16 mouse cellular contexts compared by ENCODE assay signal in genomic region chr1:165012376-165012775, GRCm38 (mm10).
DNase-seq lines count a peak whose midpoint lies in the region; ATAC-seq and TF ChIP-seq lines count a peak whose summit lies in the region.
"Had no signal": no experiment of that assay in that cellular context is flagged by ENCODE, and none has a peak within 500 bp of the region (broad histone marks: within the 10 kb centered on the region; RNA-seq: fewer than 3 reads in every experiment).

No protein-coding gene starts in this region.

- no peak overlapping the region for H3K9ac ChIP-seq in heart, postnatal 0 days (replicated peaks; ENCODE audit: low read depth, low read length)
- H3K9ac ChIP-seq in midbrain, postnatal 0 days (replicated peaks; ENCODE audit: low read length, poor library complexity, severe bottlenecking): no peak overlapping the region
- H3K9ac ChIP-seq in midbrain, embryonic 15.5 days: no peak overlapping the region
- H3K9ac ChIP-seq: liver, embryonic 15.5 days had no signal

- peak; percentile 49; the same call in 1 of the 2 replicates for ATAC-seq in heart, postnatal 0 days (ENCODE audit: insufficient read depth, low read depth)
- no peak for ATAC-seq in midbrain, postnatal 0 days (ENCODE audit: low FRiP score)
- ATAC-seq in midbrain, embryonic 15.5 days (replicated peaks): no peak

- no peak overlapping the region for H3K4me2 ChIP-seq in heart, postnatal 0 days (ENCODE audit: low read depth, low read length)
- H3K4me2 ChIP-seq in midbrain, postnatal 0 days (ENCODE audit: low read depth, low read length, poor library complexity, severe bottlenecking): no peak overlapping the region
- H3K4me2 ChIP-seq in midbrain, embryonic 15.5 days: no peak overlapping the region
- H3K4me2 ChIP-seq: liver, embryonic 15.5 days had no signal

- no peak overlapping the region for H3K27ac ChIP-seq in cerebellum, adult 2 months (ENCODE audit: insufficient read depth, low read length)
- H3K27ac ChIP-seq in heart, postnatal 0 days (ENCODE audit: low read depth): no peak overlapping the region
- no peak overlapping the region for H3K27ac ChIP-seq in heart, embryonic 10.5 days
- H3K27ac ChIP-seq in midbrain, postnatal 0 days (ENCODE audit: low read depth, low read length): no peak overlapping the region
- no peak overlapping the region for H3K27ac ChIP-seq in midbrain, embryonic 15.5 days
- H3K27ac ChIP-seq in forebrain, embryonic 10.5 days: no peak overlapping the region
- H3K27ac ChIP-seq: liver, embryonic 15.5 days had no signal

- 0 out of 2 replicates have a peak, but pooled peaks cover 3% of the 10 kb centered on the region for H3K4me1 ChIP-seq in cerebellum, adult 2 months (ENCODE audit: control insufficient read depth, insufficient read depth, low read length)
- 0 out of 2 replicates have a peak, but pooled peaks cover 5% of the 10 kb centered on the region for H3K4me1 ChIP-seq in heart, postnatal 0 days (ENCODE audit: control insufficient read depth, insufficient read depth)
- peaks cover 10% of the 10 kb centered on the region; the same call in 1 of the 2 replicates for H3K4me1 ChIP-seq in heart, embryonic 10.5 days
- no peaks in the 10 kb centered on the region for H3K4me1 ChIP-seq in midbrain, postnatal 0 days (ENCODE audit: insufficient read depth, low read length)
- no peaks in the 10 kb centered on the region for H3K4me1 ChIP-seq in midbrain, embryonic 15.5 days
- 0 out of 2 replicates have a peak, but pooled peaks cover under 1% of the 10 kb centered on the region for H3K4me1 ChIP-seq in forebrain, embryonic 10.5 days
- H3K4me1 ChIP-seq: liver, embryonic 15.5 days had no signal

- H3K9me3 ChIP-seq in heart, postnatal 0 days (replicated peaks; ENCODE audit: control insufficient read depth, low read length): no peaks in the 10 kb centered on the region
- no peaks in the 10 kb centered on the region for H3K9me3 ChIP-seq in heart, embryonic 10.5 days
- no peaks in the 10 kb centered on the region for H3K9me3 ChIP-seq in midbrain, postnatal 0 days (ENCODE audit: low read length)
- no peaks in the 10 kb centered on the region for H3K9me3 ChIP-seq in midbrain, embryonic 15.5 days
- H3K9me3 ChIP-seq in forebrain, embryonic 10.5 days: no peaks in the 10 kb centered on the region
- H3K9me3 ChIP-seq: liver, embryonic 15.5 days had no signal

- peak; percentile 30 to 47 for DNase-seq in cerebellum, adult 2 months
- no peak for DNase-seq in cerebellum, adult 11-12 months
- DNase-seq in heart, postnatal 0 days (ENCODE audit: low spot score): peak; percentile 37
- no peak for DNase-seq in heart, embryonic 10.5 days (ENCODE audit: low spot score)
- DNase-seq in midbrain, postnatal 0 days (ENCODE audit: low spot score): peak; percentile 42
- DNase-seq in spleen, postnatal 36 days (ENCODE audit: low spot score in 2 of 2): no peak
- no peak for DNase-seq in forebrain, embryonic 10.5 days (ENCODE audit: extremely low spot score, low spot score)
- DNase-seq: B cell, adult 2 months; embryo, embryonic 11 days; lung, postnatal 4 days; midbrain, embryonic 14.5 days; retina, postnatal 1 day; spleen, adult 18-20 months; thymus, adult 2 months had no signal

- 12% methylated on average over 3 of the region's 3 CpGs for WGBS in cerebellum, adult 2 months
- WGBS in heart, postnatal 0 days: 23% methylated on average over 3 of the region's 3 CpGs
- 28% methylated on average over 3 of the region's 3 CpGs for WGBS in heart, embryonic 10.5 days
- 71% methylated on average over 3 of the region's 3 CpGs for WGBS in midbrain, postnatal 0 days
- 81% methylated on average over 3 of the region's 3 CpGs for WGBS in midbrain, embryonic 15.5 days
- 87% methylated on average over 3 of the region's 3 CpGs for WGBS in forebrain, embryonic 10.5 days

- no peak for TF ChIP-seq POLR2A in cerebellum, adult 2 months (IDR thresholded peaks at IDR 0.05; ENCODE audit: borderline replicate concordance, insufficient read depth, low read length)

- TF ChIP-seq CTCF in cerebellum, adult 2 months (IDR thresholded peaks at IDR 0.05; ENCODE audit: borderline replicate concordance, insufficient read depth, low read depth, low read length): no peak
- TF ChIP-seq CTCF in heart, postnatal 0 days (IDR thresholded peaks at IDR 0.05; ENCODE audit: low read depth): no peak
- no peak for TF ChIP-seq CTCF in midbrain, postnatal 0 days (IDR thresholded peaks at IDR 0.05)

- H3K27me3 ChIP-seq in cerebellum, adult 2 months (ENCODE audit: control insufficient read depth, insufficient read depth, low read length): no peaks in the 10 kb centered on the region
- H3K27me3 ChIP-seq in heart, postnatal 0 days (ENCODE audit: control insufficient read depth, insufficient read depth, low read length): no peaks in the 10 kb centered on the region
- no peaks in the 10 kb centered on the region for H3K27me3 ChIP-seq in heart, embryonic 10.5 days (ENCODE audit: insufficient read depth, poor library complexity, severe bottlenecking)
- H3K27me3 ChIP-seq in midbrain, postnatal 0 days (ENCODE audit: insufficient read depth, low read length): no peaks in the 10 kb centered on the region
- no peaks in the 10 kb centered on the region for H3K27me3 ChIP-seq in midbrain, embryonic 15.5 days (replicated peaks)
- H3K27me3 ChIP-seq in forebrain, embryonic 10.5 days (ENCODE audit: poor library complexity, severe bottlenecking): no peaks in the 10 kb centered on the region
- H3K27me3 ChIP-seq: liver, embryonic 15.5 days had no signal

- no peaks in the 10 kb centered on the region for H3K36me3 ChIP-seq in heart, postnatal 0 days (replicated peaks; ENCODE audit: control insufficient read depth, insufficient read depth, low read length)
- H3K36me3 ChIP-seq in heart, embryonic 10.5 days: no peaks in the 10 kb centered on the region
- H3K36me3 ChIP-seq in midbrain, postnatal 0 days (ENCODE audit: insufficient read depth, low read length): no peaks in the 10 kb centered on the region
- H3K36me3 ChIP-seq in midbrain, embryonic 15.5 days (replicated peaks): no peaks in the 10 kb centered on the region
- H3K36me3 ChIP-seq in forebrain, embryonic 10.5 days (replicated peaks): no peaks in the 10 kb centered on the region
- H3K36me3 ChIP-seq: liver, embryonic 15.5 days had no signal

- TF ChIP-seq EP300 in heart, postnatal 0 days (IDR thresholded peaks at IDR 0.05; ENCODE audit: low read depth): no peak

- H3K4me3 ChIP-seq in cerebellum, adult 2 months (replicated peaks; ENCODE audit: insufficient read depth, low read depth, low read length): no peak overlapping the region
- no peak overlapping the region for H3K4me3 ChIP-seq in heart, postnatal 0 days (ENCODE audit: low read depth, low read length)
- no peak overlapping the region for H3K4me3 ChIP-seq in heart, embryonic 10.5 days
- no peak overlapping the region for H3K4me3 ChIP-seq in midbrain, postnatal 0 days (ENCODE audit: low read depth, low read length)
- no peak overlapping the region for H3K4me3 ChIP-seq in midbrain, embryonic 15.5 days
- H3K4me3 ChIP-seq in forebrain, embryonic 10.5 days: no peak overlapping the region
- H3K4me3 ChIP-seq: liver, embryonic 15.5 days had no signal

Comparison
In these comparisons a context has a peak if more than half of its experiments do, and no peak if none do; other contexts are left out.
1. DNase-seq: peak in cerebellum, adult 2 months (2 of 2), heart, postnatal 0 days (single experiment) and midbrain, postnatal 0 days (single experiment); none in cerebellum, adult 11-12 months (single experiment), heart, embryonic 10.5 days (single experiment), spleen, postnatal 36 days (0 of 2) and forebrain, embryonic 10.5 days (single experiment).